Mouse (Mus musculus) lung, adult 2 months (tissue): ENCODE data around the gene Ugt1a5.

ENCODE experiments used
- CTCF ChIP-seq: fragments of 200-500 bp; IDR thresholded peaks from 2 replicates; pipeline ENCODE4 v1.5.1; 2011; ENCODE audit warnings: mild to moderate bottlenecking, low read length, control low read depth; ENCODE audit not compliant: insufficient read depth
- POLR2A ChIP-seq: fragments of 200-500 bp; IDR thresholded peaks from 2 replicates; pipeline ENCODE4 v1.6.1; 2011; ENCODE audit warnings: low read depth, mild to moderate bottlenecking, control low read depth, low read length, borderline replicate concordance; ENCODE audit errors: extremely low read depth

DNA sequence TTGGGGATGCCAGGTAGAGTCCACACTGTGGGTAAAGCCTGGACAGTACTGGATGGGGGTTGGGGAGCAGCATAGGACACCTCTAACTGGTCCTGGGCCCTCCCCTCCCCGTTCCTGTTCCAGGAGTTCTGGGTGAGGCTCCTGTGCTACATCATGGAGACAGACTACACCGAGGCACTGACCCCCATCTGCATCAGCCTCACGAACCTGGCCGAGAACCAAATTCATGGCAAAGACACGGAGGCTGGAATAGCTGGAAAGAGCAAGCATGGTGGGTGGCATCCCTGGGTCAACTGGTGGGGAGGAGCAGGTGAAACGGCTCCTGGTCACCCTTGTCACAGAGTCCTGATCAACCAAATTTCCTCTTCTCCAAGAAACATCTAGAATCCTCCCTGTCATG is 73.0 kb downstream of the Ugt1a5 start:
- no peak for TF ChIP-seq CTCF
- no peak for TF ChIP-seq POLR2A
